Mouse (Mus musculus) granulocyte monocyte progenitor cell, adult 5-6 weeks (primary cell): ENCODE data around the gene Bbx. TPM values are rescaled to one million over a fixed set of nuclear protein-coding genes. Genes with fewer than 3 reads are reported as not detected.

Experiments used
- ATAC-seq: replicated peaks from 2 replicates; pipeline ENCODE4 v1.8.0; 2016; ENCODE audit warnings: mild to moderate bottlenecking, moderate TSS enrichment, inconsistent platforms; ENCODE audit not compliant: poor library complexity, severe bottlenecking
- total RNA-seq, 2 experiments: library from RNA; stranded (forward) in 1 of 2; stranded (reverse) in 1 of 2; fragments of 200-712, 200-1000 nt in 1 of 2; fragments of >200 nt in 1 of 2; fragmentation: Nextera tagmentation in 1 of 2; gene quantifications; 2 replicates each; pipeline ENCODE4 v1.2.3; 2014 to 2017

Bbx gene
- total RNA-seq, 2 experiments from 2014 or later, result 22.8 to 33.7 TPM

DNA sequence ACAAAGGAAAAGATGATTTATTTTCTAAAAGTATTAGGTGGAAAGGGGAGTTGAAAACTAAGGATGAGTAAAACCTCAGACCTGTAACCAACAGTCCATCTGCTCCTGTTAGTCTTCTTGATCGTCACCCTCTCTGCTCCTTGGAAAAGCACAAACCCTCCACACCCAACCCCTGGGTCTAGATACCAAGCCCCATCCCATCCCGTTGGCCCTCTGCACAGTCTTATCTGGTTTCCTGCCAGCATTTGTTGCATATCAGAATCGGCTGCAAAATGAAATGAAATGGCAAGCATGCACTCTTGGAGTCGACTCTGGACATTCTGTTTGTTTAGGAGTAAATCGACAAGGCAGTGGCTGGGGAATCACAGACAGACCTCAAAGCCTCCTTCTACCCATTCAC lies 29.3 kb downstream of the Bbx start:
- no peak for ATAC-seq

DNA sequence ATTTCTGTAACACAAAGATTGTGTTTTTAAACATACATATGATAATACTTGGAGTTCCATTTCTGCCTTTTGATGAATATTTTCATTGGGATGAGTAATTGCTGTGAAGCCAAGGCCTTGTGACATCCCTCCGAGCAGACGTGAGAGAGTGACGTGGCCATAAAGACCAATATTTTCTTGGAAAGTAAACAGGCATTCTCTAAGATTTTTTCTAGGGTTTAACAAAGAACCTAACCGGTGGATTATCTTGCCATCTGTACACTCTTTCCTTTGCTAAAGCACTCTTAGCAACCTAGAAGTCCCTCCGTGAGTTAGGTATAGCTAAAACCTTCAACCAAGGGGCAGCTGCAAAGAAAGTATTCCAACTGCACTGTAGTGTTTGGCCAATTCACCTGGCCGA lies 32.4 kb downstream of the Bbx start:
- no peak for ATAC-seq

DNA sequence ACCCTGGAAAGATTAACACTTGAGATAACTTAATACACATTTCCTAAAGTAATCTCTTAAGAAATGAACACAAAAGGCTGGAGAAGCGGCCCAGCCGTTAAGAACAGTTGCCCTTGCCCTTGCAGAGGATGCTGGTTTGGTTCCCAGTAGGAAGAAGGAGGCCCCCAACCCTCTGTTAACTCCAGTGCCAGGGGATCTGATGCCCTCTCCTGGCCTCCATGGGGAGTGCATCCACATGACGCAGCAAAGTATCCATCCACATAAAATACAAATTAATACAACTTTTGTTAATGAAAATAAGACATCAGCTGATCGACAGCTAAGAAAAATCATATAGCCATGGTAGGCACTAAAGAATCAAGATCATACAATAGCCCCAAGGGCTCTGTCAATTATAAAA lies 33.6 kb downstream of the Bbx start:
- ATAC-seq, result peak; percentile 64

DNA sequence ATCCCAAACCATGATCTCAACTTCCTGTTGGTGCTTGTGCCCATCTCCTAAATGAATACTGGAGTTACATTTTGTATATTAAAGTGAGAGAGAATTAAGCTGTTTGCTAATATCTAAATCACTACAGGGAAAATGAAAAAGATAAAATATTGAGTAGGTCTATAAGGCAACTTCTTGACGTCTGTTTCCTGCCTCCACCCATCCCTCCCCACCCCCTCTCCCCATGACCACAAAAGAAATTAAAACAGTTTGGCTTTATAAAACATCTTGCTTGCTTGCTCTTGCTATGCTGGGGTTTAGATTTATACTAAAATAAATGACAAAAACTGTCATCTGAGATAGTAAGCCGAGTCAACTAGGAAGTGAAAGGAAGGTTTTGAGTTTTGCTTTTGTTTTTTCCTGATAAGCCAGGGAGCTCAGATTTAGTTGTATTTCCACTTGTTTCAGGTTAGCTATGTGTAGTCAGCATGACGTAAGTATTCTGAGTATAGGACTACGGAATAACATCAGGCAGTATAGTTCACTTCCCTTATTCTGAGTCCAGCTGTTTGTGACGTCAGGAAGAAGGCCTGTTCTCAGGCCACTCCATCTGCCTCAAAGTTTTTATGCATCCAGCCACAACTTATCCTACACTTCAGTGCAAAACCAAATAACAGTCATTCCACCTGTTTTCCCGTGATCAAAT lies 36.1 kb downstream of the Bbx start:
- peak; percentile 92 for ATAC-seq

DNA sequence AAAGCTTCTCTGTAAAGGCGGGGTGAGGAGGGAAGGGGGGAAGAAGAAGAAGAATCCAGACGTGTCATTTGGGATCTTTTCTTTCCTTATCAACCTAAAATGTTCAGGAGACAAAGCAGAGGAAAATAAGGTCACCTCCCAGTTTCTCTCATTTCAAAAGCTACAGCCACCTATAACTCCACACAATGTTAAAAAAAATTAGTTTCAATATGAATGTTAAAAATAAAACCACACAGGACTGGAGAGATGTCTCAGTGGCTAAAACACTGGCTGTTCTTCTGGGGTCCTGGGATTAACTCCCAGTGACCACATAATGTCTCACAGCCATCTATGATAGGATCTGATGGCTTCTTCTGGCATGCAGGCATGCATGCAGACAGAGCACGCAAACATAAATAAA lies 43.7 kb downstream of the Bbx start:
- ATAC-seq, result no peak

DNA sequence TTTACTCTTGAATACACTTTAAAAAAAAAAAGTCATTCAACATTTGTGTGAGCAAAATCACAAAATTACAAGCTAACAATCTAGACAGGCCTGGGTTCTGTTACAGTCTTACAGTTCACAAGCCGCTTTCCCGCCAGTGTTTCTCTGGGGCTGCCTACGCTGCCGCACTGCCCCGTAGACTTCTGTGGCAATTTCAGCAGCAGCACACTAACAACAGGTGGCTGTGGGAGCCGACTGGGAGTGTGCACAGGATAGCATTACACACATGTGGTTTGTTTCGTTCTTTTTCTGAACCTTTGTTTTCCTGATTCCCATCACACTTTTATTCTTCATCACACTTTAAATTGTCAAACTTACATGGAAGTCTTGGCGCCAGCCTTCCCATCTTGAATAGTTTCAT lies 48.6 kb downstream of the Bbx start:
- ATAC-seq, result no peak

DNA sequence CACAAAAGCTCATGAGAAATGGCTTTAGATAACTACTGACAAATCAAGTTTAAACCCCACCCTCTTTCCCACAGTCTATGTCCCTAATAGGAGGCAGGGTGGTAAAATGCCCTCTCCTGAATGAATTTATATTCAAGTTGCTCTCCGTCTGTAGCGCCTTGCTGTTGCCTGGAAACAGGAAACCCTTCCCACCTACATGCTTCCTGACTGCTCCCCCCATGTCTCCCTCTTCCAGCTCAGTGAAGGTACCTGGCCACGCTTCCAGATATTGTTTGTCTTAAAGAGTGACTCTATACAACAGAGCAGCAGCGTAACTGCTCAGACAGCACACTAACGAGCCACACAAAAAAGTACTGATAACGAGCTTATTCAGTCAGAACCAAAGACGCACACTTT lies 50.8 kb downstream of the Bbx start:
- 0 out of 2 replicates have a peak, but pooled peaks have one; percentile 14 for ATAC-seq

DNA sequence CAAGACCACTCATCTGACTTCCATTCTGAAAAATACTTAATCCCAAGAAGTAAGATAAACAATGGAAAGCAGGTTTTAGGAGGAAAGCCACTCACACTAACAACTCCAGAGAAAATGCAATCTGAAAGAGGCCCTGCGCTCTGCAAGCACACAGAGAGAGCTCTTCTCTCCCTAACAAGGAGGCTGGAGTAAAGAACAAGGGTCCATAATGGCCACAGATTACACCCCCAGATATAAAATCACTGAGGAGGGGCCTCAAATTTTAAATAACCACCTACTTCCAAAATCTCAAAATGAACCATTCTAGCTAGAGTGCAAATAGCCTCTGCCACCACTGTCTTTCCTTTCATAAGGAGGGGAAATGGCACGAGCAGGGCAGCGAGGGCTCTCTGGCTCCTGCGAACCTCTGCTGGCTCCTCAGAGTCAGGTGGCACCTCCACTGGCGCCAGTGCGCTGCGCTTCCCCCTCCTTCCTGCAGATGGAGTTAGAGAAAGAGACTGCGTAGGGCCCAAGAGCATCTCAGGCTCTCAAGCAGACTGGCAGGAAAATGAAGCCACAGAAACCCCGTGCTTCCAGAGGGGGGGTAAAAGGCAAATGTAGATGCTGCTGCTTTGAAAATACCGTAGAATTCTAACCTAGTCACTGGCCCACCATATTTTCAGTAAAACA lies 51.4 kb downstream of the Bbx start:
- ATAC-seq, result peak; percentile 94

DNA sequence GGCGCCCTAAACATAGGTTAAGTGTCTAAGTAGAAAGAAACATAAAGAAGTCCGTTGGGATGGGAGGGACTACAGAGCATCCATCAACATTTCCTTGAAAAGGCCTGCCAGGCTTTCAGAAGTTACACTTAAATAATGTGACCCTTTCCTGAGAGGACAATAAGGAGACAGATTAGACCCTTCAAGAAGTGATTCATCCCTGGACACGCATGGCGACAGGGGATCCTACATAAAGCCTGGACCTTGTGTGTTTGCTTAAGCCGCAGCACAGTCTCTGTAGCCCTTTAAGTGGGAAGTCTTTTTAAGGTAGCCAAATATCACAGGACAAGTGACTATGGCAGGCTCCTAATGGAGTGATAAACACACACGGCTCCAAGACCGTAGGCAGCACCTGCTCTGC lies 52.0 kb downstream of the Bbx start:
- ATAC-seq, result no peak

DNA sequence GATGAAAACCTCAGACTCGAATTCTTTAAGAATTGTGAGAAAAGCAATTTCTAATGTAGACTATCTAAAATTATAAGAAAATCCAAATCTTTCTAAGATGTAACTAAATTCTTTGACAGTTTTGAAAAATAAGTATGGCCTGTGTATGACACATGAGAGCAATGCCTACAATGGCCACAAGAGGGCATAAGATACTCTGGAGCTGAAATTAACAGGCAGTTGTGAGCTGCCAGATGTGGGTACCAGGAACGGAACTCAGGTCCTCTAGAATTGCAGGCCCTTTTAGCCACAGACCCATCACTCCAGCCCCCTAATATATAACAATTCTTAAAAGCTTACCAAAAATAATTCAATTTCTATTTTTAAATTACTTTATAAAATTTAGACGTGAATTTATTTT lies 57.6 kb downstream of the Bbx start:
- peak; percentile 66 for ATAC-seq

DNA sequence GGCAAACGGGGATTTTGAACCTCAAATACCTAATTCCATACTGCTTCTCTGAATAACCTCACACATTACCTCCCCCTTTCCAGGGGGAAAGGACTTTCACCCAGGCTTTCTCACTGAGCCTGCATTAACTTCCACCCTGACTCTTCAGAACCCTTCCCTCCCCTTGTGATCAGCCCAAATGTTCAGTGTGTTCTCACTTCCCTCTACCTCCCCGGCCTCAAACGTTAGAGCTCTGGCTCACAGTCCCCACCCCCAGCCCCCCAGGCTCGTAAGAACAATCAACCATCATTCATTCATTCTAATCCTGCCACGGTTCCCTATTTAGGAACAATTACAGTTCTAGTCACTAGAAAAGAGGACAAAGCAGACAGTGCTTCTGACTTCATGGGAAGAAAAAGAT lies 58.5 kb downstream of the Bbx start:
- ATAC-seq, result peak; percentile 95

DNA sequence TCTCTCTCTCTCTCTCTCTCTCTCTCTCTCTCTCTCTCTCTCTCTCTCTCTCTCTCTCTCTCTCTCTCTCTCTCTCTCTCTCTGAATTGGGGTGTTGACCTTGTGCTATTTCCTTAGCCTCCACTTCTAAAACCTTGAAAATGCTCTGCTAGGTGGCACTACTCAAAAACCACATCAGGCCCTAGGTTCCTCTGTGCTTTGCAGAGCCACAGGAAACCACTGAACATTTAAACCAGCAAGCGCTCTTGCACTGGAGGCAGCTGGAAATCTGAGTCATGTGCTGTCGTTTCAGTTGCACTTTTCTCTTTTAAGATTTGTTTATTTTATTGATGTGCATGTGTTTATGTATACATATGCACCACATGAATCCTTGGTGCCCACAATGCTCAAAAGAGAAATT lies 59.6 kb downstream of the Bbx start:
- peak; percentile 58 for ATAC-seq

DNA sequence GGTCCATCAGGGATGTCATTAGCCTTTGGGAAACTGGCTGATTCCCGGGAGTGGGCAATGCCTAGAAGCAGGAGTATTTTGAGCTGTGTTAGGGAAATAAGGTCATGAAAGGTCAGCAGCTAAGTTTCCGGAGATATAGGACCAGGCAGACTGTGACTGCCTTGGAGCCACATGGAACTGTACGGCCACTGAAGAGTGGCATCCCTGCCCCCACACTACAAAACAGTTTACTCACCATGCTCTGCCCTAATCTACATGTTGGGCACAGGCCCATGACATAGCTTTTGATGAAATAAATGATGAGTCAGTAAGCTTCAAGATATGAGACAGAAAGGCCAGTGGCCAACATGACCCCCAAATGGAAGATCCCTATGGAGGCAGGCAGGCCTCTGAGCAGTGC lies 60.7 kb downstream of the Bbx start:
- no peak for ATAC-seq

DNA sequence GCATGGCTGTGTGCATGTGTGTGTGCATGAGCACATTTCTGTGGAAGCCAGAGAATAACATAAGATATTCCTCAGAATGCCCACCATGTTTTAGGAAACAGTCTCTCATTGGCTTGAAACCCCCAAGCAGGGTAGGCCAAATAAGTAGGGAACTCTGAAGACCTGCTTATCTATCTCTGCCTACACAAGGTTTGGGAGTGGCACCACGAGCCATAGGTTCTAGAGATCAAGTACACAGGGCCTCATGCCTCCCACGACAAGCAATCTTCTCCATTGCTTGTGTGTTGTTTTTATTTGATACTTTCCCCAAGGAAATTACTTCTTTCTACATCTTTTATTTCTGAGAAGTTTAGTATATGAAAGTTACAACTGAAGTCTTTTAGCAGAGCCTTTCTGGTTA lies 61.8 kb downstream of the Bbx start:
- ATAC-seq, result no peak

DNA sequence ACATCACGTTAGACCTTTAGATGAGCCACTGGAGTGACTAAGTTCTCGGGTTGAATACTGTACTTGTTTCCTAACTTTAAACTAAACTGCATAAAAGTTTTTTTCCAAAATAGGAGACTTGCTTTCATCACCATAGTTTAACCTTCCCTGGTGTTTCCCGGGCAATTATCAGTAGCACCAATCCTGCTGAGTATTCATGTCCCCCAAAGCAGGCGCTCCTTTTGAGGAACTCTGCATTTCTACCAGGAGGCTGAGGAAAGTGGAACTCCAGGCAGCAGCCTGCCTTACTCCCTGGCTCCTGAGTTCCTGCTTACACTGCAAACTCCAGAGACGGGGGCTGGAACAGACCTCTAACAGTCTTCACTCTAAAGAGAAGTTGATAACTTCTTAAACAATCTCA lies 65.6 kb downstream of the Bbx start:
- ATAC-seq, result peak; percentile 38

DNA sequence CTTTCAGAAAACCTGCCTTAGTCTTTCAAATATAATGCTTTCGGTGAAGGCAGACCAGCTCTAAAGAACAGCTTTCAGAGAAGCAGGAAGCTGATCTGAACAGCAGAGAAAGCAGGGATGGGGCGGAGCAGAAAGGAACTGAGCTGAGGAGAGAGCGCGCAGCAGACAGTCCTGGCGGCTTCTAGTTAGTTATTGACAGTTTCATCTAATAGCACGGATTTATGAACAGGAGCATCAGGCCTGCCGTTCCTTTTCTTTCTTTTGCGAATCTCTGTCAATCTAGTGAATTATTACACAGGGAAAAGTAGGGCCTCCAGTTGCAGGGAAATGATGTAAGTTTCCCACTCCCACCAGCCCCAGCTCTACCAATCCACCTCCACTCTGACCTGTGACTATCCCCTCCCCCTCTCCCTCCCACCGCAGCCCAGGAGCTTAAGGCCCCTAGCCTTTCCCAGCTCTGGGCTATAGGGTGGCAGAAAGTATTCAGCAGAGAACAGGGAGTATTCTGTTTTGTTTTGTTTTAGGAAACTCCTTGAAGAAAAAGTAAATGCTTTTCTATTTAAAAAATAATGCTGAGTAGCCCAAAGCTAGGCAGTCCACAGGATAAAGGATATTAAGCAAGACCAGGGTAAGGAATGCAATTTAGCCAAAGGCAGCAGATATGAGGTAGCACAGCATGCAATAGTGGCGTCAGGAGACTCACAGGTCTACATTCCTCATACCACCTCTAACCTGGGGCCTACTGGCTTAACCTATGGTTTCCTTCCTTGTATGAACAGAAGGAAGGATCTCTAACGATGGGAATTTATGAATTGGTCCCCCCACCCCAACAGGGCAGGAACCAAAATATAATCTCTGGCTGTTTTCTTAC lies 67.8 kb downstream of the Bbx start:
- ATAC-seq, result peak; percentile 81

DNA sequence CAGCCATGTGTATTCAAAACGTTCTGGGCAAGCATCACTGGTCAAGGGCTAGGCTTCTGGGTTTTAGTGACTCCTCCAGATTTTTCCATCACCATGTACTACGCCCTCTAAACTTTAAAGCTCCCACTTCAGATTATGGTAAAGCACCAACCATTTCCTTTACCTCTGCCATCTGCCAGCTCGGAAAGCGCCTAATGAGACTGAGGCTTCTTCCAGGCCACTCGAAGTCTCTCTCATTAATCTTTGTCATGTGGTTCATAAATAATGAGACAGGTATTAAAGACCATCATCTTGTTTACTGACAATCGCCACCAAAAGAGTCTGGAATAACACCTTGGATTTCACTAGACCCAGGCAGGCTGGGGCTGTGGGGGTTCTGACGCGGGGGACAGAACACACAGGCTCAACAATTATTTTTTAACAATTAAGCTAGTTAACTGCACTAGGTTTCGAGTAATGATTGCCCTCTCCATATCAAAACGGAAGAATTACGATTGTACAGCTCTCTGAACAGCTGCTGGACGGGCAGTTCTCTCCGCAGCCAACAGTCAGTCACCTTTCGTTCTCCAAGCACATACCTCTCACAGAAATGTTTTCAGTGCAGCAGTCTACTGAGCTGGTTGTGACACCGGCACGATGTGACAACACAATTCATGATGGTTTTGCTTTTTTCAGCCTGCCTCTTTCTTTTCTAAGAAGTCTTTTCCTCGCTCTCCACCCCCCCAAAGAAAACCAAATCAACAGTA lies 68.6 kb downstream of the Bbx start:
- ATAC-seq, result peak; percentile 49; the same call in 1 of the 2 replicates

DNA sequence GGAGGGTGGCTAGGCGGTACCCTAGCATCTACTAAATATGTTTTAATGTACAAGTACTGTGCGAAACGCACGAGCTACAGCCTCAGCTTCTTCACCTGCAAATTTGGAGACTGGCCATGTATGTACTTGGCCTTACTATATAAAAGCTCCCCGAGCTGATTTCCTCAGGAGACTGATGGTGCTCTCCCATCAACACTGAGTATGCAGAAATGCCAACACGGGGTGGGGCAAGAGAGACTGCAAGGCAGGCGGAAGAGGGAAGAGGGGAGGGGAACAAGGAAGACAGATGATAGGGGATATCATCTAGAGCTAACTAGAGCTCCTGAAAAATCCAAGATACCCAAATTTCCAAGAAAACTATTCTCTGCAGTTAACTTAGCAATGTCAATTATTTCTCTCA lies 71.6 kb downstream of the Bbx start:
- ATAC-seq, result no peak

DNA sequence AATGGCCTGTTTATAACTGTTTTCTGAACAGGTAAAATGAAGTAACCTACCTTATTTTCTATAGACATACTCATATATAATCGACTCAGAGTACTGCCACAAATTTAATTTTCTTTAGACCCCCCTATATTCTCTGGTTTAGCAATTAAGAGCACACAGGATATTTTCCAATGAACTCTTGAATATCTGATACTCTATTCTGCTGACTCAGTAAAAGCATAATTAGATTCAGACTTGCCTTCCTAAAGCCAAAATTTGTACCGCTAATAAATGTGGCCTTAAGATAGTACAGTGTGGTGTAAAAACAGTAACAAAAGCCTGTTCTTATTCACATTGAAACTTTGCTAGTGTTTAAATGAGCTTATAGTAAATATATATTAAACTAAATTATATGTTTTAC lies 102.5 kb downstream of the Bbx start:
- no peak for ATAC-seq

DNA sequence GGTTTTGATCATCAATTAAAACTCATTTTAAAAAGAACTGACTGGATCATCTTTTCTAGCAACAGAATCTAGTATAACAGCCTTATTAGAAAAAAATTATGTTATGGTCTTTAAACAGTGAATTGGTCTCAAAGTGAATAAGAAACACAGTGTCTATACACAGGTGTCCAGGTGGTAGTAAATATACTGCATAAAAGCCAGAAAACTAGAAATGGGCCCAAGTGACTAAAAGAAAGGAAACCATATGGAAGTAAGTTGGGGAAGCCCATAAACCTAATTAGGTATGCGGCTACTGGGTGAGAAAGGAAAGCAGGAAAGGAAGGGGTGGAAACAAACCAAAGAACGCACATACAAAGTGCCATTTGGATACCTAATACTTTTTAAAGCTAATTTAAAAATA lies 107.4 kb downstream of the Bbx start:
- ATAC-seq, result no peak

DNA sequence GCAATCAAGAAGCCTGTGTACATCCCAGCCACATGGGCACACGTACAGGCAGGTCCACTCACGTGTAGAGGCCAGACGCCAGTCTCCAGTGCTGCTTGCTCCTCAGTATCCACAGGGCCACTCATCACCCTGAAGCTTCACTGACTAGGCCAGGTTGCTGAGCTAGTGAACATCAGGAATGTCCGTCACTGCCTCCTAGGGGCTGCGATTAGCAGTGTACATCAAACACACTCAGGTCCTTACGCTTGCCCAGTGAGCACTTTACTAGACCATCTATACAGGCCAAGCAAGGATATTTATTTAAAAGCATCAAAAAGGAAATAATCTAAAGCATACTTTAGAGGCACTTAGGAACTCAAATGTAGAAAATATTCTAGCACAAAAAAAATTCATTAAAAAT lies 107.9 kb downstream of the Bbx start:
- no peak for ATAC-seq
